Mouse (Mus musculus) macrophage (primary cell): Measurements from ENCODE around the gene Cyp2c66. TPM values are rescaled to one million over a fixed set of nuclear protein-coding genes. Genes with fewer than 3 reads are reported as not detected.
"Not testable (repeated sequence)": the region's sequence is repeated elsewhere in the genome, so short reads cannot be mapped to it uniquely, and the experiment has no call there.

Experiments used
- H3K27ac ChIP-seq: fragments of 350-480 bp; formaldehyde crosslinking; 2 replicates; pipeline ENCODE4 v1.9.0; 2021
- H3K36me3 ChIP-seq: fragments of 350-480 bp; formaldehyde crosslinking; 2 replicates; pipeline ENCODE4 v1.9.0; 2021; ENCODE audit errors: inconsistent target
- H3K4me3 ChIP-seq: fragments of 350-480 bp; formaldehyde crosslinking; 2 replicates; pipeline ENCODE4 v1.9.0; 2021; ENCODE audit errors: inconsistent target
- H3K79me2 ChIP-seq: fragments of 350-480 bp; formaldehyde crosslinking; 2 replicates; pipeline ENCODE4 v1.9.0; 2021; ENCODE audit errors: inconsistent target
- WGBS: methylation state at CpG from one replicate; pipeline ENCODE4 v1.1.7; 2026; ENCODE audit warnings: inconsistent platforms; ENCODE audit not compliant: missing documents; 5-methylcytosine and 5-hydroxymethylcytosine counted together
- polyA plus RNA-seq: library from polyadenylated mRNA; stranded (reverse); fragments of 250-400 nt; gene quantifications from 3 replicates; pipeline ENCODE4 v1.2.4, GENCODE M21; 2018; ENCODE audit warnings: inconsistent platforms
- total RNA-seq, 78 experiments: library from RNA; depleted of rRNA; stranded (reverse); fragments of 250-400 nt; gene quantifications; 1 replicate in 9 of 78; 2 replicates in 24 of 78; 3 replicates in 43 of 78; 4 replicates in 2 of 78; pipeline ENCODE4 v1.2.4; 2018; ENCODE audit warnings: inconsistent platforms in 56 of 78

Cyp2c66 gene
- total RNA-seq (2018; cell fraction: chromatin; rRNA removed) = not detected
- total RNA-seq (2018; cell fraction: cytosol; rRNA removed) = not detected
- not detected for total RNA-seq (2018; cell fraction: nucleus; rRNA removed)
- not detected in 3 replicates for polyA plus RNA-seq

GRCm38 (mm10) chr19:39113644-39114043 is at the start of gene Cyp2c66:
Gene Cyp2c66 (plus strand): TSS chr19:39113898.
- no peak within 1 kb of the TSS for H3K27ac ChIP-seq
- no peaks in the 10 kb centered on the region for H3K36me3 ChIP-seq
- H3K79me2 ChIP-seq = no peaks in the 10 kb centered on the region
- no peak within 1 kb of the TSS for H3K4me3 ChIP-seq
- WGBS = 82% methylated on average over 1 of the region's 1 CpGs

GRCm38 (mm10) chr19:39098779-39099178 is 14.9 kb upstream of the Cyp2c66 start:
- H3K79me2 ChIP-seq, H3K4me3 ChIP-seq, H3K27ac ChIP-seq, H3K36me3 ChIP-seq: not testable (repeated sequence)
- 79% methylated on average over 2 of the region's 2 CpGs for WGBS

- not testable (repeated sequence) for H3K27ac ChIP-seq, H3K79me2 ChIP-seq, H3K36me3 ChIP-seq, H3K4me3 ChIP-seq
- WGBS = 78% methylated on average over 16 of the region's 19 CpGs
Measured at GRCm38 (mm10) chr19:39156836-39157235, 43.1 kb downstream of the Cyp2c66 start.

Other genes with a start within 250 kb of the Cyp2c66 start
- 1.5 to 14.6 TPM (median 10.4 TPM) in 3 replicates for gene Hells, start 183.0 kb upstream of the Cyp2c66 start, polyA plus RNA-seq
- gene Cyp2c55, start 106.9 kb upstream of the Cyp2c66 start, polyA plus RNA-seq = not detected in 3 replicates
- gene Cyp2c65, start 52.9 kb upstream of the Cyp2c66 start, polyA plus RNA-seq = not detected in 3 replicates
- gene Cyp2c29, start 155.5 kb downstream of the Cyp2c66 start, polyA plus RNA-seq = not detected in 3 replicates